Mouse (Mus musculus) hindbrain, embryonic 16.5 days (tissue): Measurements from ENCODE around the gene Tmem159. TPM values are rescaled to one million over a fixed set of nuclear protein-coding genes. Genes with fewer than 3 reads are reported as not detected.

Source experiments
- ATAC-seq: fragments of 200-750 bp; cut with Nextera tagmentation; 2 replicates; pipeline ENCODE4 v1.8.0; 2017; ENCODE audit warnings: moderate TSS enrichment, moderate library complexity
- H3K27ac ChIP-seq: fragments of 300-500 bp; sonication (generic); 2 replicates; pipeline ENCODE4 v1.5.1; 2014; ENCODE audit warnings: low read depth, mild to moderate bottlenecking, control low read depth, low read length, moderate library complexity
- H3K27me3 ChIP-seq: fragments of 300-500 bp; sonication (generic); replicated peaks from 2 replicates; pipeline ENCODE4 v1.6.1; 2014; ENCODE audit warnings: low read length; ENCODE audit not compliant: control insufficient read depth, insufficient read depth
- H3K36me3 ChIP-seq: fragments of 300-500 bp; sonication (generic); 2 replicates; pipeline ENCODE4 v1.6.1; 2014; ENCODE audit warnings: mild to moderate bottlenecking, low read length, moderate library complexity, mixed read lengths; ENCODE audit not compliant: control insufficient read depth, insufficient read depth
- H3K4me1 ChIP-seq: fragments of 300-500 bp; sonication (generic); 2 replicates; pipeline ENCODE4 v1.6.1; 2014; ENCODE audit warnings: low read depth, low read length; ENCODE audit not compliant: control insufficient read depth, insufficient read depth
- H3K4me2 ChIP-seq: fragments of 300-500 bp; sonication (generic); 2 replicates; pipeline ENCODE4 v1.6.1; 2014; ENCODE audit warnings: mild to moderate bottlenecking, low read length, control low read depth, moderate library complexity
- H3K4me3 ChIP-seq: fragments of 300-500 bp; sonication (generic); 2 replicates; pipeline ENCODE4 v1.5.1; 2014; ENCODE audit warnings: mild to moderate bottlenecking, low read length, control low read depth, moderate library complexity
- H3K9ac ChIP-seq: fragments of 300-500 bp; sonication (generic); 2 replicates; pipeline ENCODE4 v1.6.1; 2014; ENCODE audit warnings: low read depth, mild to moderate bottlenecking, control low read depth, low read length, moderate library complexity
- H3K9me3 ChIP-seq: fragments of 300-500 bp; sonication (generic); 2 replicates; pipeline ENCODE4 v1.6.1; 2014; ENCODE audit warnings: mild to moderate bottlenecking, low read length, moderate library complexity; ENCODE audit not compliant: control insufficient read depth
- WGBS: fragments of 180-500 bp; shearing (Covaris S2); extraction: QIAGEN DNeasy Blood & Tissue Kit; methylation state at CpG from one replicate; pipeline ENCODE4 v1.1.7; 2014; 5-methylcytosine and 5-hydroxymethylcytosine counted together
- polyA plus RNA-seq: library from polyadenylated mRNA; unstranded; fragments of >200 nt; fragmentation: Nextera tagmentation; extraction: Ambion mirVana; gene quantifications from 2 replicates; pipeline ENCODE4 v1.2.1, GENCODE M21; 2015

The Tmem159 gene
- polyA plus RNA-seq, 1 experiment from 2014 or later, result 19.3 TPM

- Histone ChIP-seq H3K4me2 (no peak within 1 kb of the TSS), H3K4me3 (no peak within 1 kb of the TSS), H3K36me3 (no peaks in the 10 kb centered on the region), H3K4me1 (no peaks in the 10 kb centered on the region), H3K27ac (no peak within 1 kb of the TSS), H3K27me3 (no peaks in the 10 kb centered on the region), H3K9ac (no peak within 1 kb of the TSS), H3K9me3 (no peaks in the 10 kb centered on the region)
- 92% methylated on average over 6 of the region's 6 CpGs for WGBS
- ATAC-seq, result no peak
These were observed 7.0 kb upstream of the Tmem159 start, which contains the start of gene Dnah3 for GRCm38 (mm10) chr7:120095180-120095579. Dnah3 (minus strand) TSS chr7:120095280.

GRCm38 (mm10) chr7:120097845-120098244, 4.3 kb upstream of the Tmem159 start:
- H3K4me3 ChIP-seq, result no peak overlapping the region
- H3K36me3 ChIP-seq, result no peaks in the 10 kb centered on the region
- H3K4me1 ChIP-seq, result no peaks in the 10 kb centered on the region; the same call in 1 of the 2 replicates
- H3K4me2 ChIP-seq, result no peak overlapping the region
- 8% methylated on average over 7 of the region's 7 CpGs for whole genome bisulfite sequencing
- H3K9ac ChIP-seq, result no peak overlapping the region
- no peaks in the 10 kb centered on the region for H3K27me3 ChIP-seq
- no peak overlapping the region for H3K27ac ChIP-seq
- H3K9me3 ChIP-seq, result no peaks in the 10 kb centered on the region
- peak; percentile 38; the same call in 1 of the 2 replicates for ATAC-seq

- WGBS, result 23% methylated on average over 9 of the region's 9 CpGs
- ATAC-seq, result no peak
- no peak overlapping the region for H3K4me3 ChIP-seq
These were observed 3.8 kb upstream of the Tmem159 start for GRCm38 (mm10) chr7:120098403-120098802.

GRCm38 (mm10) chr7:120103019-120103567, 940 bp downstream of the Tmem159 start:
- Histone ChIP-seq H3K9ac (peak overlapping the region; percentile 71), H3K27ac (no peak overlapping the region), H3K4me3 (peak overlapping the region; percentile 66), H3K4me2 (peak overlapping the region; percentile 93), H3K4me1 (no peaks in the 10 kb centered on the region; the same call in 1 of the 2 replicates), H3K9me3 (no peaks in the 10 kb centered on the region), H3K36me3 (no peaks in the 10 kb centered on the region; the same call in 1 of the 2 replicates), H3K27me3 (no peaks in the 10 kb centered on the region)
- 2% methylated on average over 25 of the region's 25 CpGs for WGBS
- peak; percentile 60 for ATAC-seq

More at GRCm38 (mm10) chr7:120098403-120098802, 3.8 kb upstream of the Tmem159 start:
- Histone ChIP-seq H3K9me3 (no peaks in the 10 kb centered on the region), H3K4me1 (no peaks in the 10 kb centered on the region; the same call in 1 of the 2 replicates), H3K4me2 (no peak overlapping the region), H3K27me3 (no peaks in the 10 kb centered on the region), H3K27ac (no peak overlapping the region), H3K9ac (no peak overlapping the region), H3K36me3 (no peaks in the 10 kb centered on the region)

GRCm38 (mm10) chr7:120104975-120105374, 2.8 kb downstream of the Tmem159 start:
- Histone ChIP-seq H3K9me3 (no peaks in the 10 kb centered on the region), H3K4me2 (no peak overlapping the region), H3K36me3 (no peaks in the 10 kb centered on the region; the same call in 1 of the 2 replicates), H3K27ac (no peak overlapping the region), H3K4me3 (no peak overlapping the region), H3K27me3 (no peaks in the 10 kb centered on the region), H3K9ac (no peak overlapping the region), H3K4me1 (no peaks in the 10 kb centered on the region; the same call in 1 of the 2 replicates)
- 39% methylated on average over 3 of the region's 3 CpGs for WGBS
- ATAC-seq, result no peak

GRCm38 (mm10) chr7:120106356-120106755, 4.2 kb downstream of the Tmem159 start:
- WGBS, result 56% methylated on average over 2 of the region's 2 CpGs
- Histone ChIP-seq H3K27me3 (no peaks in the 10 kb centered on the region), H3K4me3 (no peak overlapping the region), H3K4me1 (no peaks in the 10 kb centered on the region; the same call in 1 of the 2 replicates), H3K36me3 (no peaks in the 10 kb centered on the region; the same call in 1 of the 2 replicates), H3K27ac (no peak overlapping the region), H3K4me2 (no peak overlapping the region), H3K9me3 (no peaks in the 10 kb centered on the region), H3K9ac (no peak overlapping the region)
- no peak for ATAC-seq

- WGBS, result 87% methylated on average over 5 of the region's 5 CpGs
- no peaks in the 10 kb centered on the region for H3K27me3 ChIP-seq
- H3K4me1 ChIP-seq, result no peaks in the 10 kb centered on the region
- H3K36me3 ChIP-seq, result no peaks in the 10 kb centered on the region; the same call in 1 of the 2 replicates
- no peak overlapping the region for H3K4me3 ChIP-seq
- no peak overlapping the region for H3K4me2 ChIP-seq
- no peak for ATAC-seq
- H3K9me3 ChIP-seq, result no peaks in the 10 kb centered on the region
- H3K9ac ChIP-seq, result no peak overlapping the region
- no peak overlapping the region for H3K27ac ChIP-seq
These were observed 7.5 kb downstream of the Tmem159 start for GRCm38 (mm10) chr7:120109676-120110075.

GRCm38 (mm10) chr7:120116976-120117375, 14.8 kb downstream of the Tmem159 start:
- Histone ChIP-seq H3K27me3 (no peaks in the 10 kb centered on the region), H3K27ac (no peak overlapping the region), H3K36me3 (no peaks in the 10 kb centered on the region), H3K4me1 (no peaks in the 10 kb centered on the region), H3K4me3 (no peak overlapping the region), H3K9me3 (no peaks in the 10 kb centered on the region), H3K4me2 (no peak overlapping the region), H3K9ac (no peak overlapping the region)
- no peak for ATAC-seq
- 92% methylated on average over 5 of the region's 5 CpGs for WGBS

- no peak for ATAC-seq
- Histone ChIP-seq H3K9ac (no peak overlapping the region), H3K27ac (no peak overlapping the region), H3K36me3 (no peaks in the 10 kb centered on the region), H3K4me2 (no peak overlapping the region), H3K9me3 (no peaks in the 10 kb centered on the region), H3K4me3 (no peak overlapping the region), H3K27me3 (no peaks in the 10 kb centered on the region), H3K4me1 (no peaks in the 10 kb centered on the region)
- 35% methylated on average over 6 of the region's 6 CpGs for WGBS
These were observed 15.4 kb downstream of the Tmem159 start for GRCm38 (mm10) chr7:120117529-120117928.
